Mouse (Mus musculus): ENCODE results near the gene Tnk1. TPM values are rescaled to one million over a fixed set of nuclear protein-coding genes. Genes with fewer than 3 reads are reported as not detected.

The Tnk1 gene
- total and polyA plus RNA-seq, 3 experiments: 0.25 to 0.35 TPM; not detected in 1

DNA sequence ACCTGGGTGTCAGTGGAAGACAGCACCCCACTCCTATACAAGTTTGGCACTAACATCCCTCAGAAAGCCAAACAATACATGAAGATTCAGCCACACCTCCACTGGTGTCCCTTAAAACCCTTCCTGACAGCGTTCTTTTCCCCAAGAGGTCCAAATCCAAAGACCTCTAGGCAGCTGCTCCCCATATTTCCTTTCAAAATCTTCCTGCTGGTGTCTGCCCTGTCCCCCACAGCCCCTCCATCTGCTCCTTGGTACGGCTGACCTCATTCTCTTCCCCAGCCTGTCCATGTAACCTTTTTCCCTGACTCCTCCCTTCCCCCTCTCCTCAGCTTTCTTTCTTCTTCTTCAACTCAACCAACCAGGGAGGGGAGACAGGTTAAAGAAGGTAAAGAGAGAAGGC lies 35.1 kb downstream of the Tnk1 start:
- no peak for DNase-seq (ENCODE audit: low read depth, low spot score)
- Histone ChIP-seq H3K4me1 (ENCODE audit: control insufficient read depth in 1 of 2, insufficient read depth in 2 of 2, low read length in 2 of 2) (no peaks in the 10 kb centered on the region), H3K36me3 (ENCODE audit: control insufficient read depth in 1 of 2, insufficient read depth in 2 of 2, low read length in 2 of 2) (no peaks in the 10 kb centered on the region; a peak in 1 of 4 replicates), H3K4me3 (ENCODE audit: control insufficient read depth in 1 of 2, insufficient read depth in 1 of 2, low read depth in 2 of 2, low read length in 2 of 2) (no peak overlapping the region), H3K27me3 (ENCODE audit: control insufficient read depth in 1 of 2, insufficient read depth in 2 of 2, low read length in 2 of 2) (no peaks in the 10 kb centered on the region), H3K9ac (ENCODE audit: control insufficient read depth, low read depth, low read length, poor library complexity, severe bottlenecking) (no peak overlapping the region), H3K79me2 (ENCODE audit: control insufficient read depth, insufficient read depth, low read length, poor library complexity) (no peaks in the 10 kb centered on the region), H3K27ac (ENCODE audit: control insufficient read depth, low read depth, low read length) (no peak overlapping the region), H3K9me3 (replicated peaks; ENCODE audit: insufficient read depth, low read length) (no peaks in the 10 kb centered on the region)
- no peak for TF ChIP-seq ELF1 (IDR thresholded peaks at IDR 0.05; ENCODE audit: low read depth, low read length)
- no peak for TF ChIP-seq USF2 (IDR thresholded peaks at IDR 0.05; ENCODE audit: borderline replicate concordance in 1 of 2, insufficient read depth in 1 of 2, low read depth in 1 of 2, low read length in 2 of 2)
- TF ChIP-seq MAX (IDR thresholded peaks at IDR 0.05; ENCODE audit: low read length): no peak
- TF ChIP-seq EP300 (IDR thresholded peaks at IDR 0.05; ENCODE audit: low read depth in 1 of 2, low read length in 2 of 2): no peak
- TF ChIP-seq ZMIZ1 (IDR thresholded peaks at IDR 0.05; ENCODE audit: low read depth, low read length): no peak
- no peak for TF ChIP-seq SIN3A (IDR thresholded peaks at IDR 0.05; ENCODE audit: low read length)
- TF ChIP-seq CHD2 (IDR thresholded peaks at IDR 0.05; ENCODE audit: low read length): no peak
- no peak for TF ChIP-seq POLR2A (IDR thresholded peaks at IDR 0.05; ENCODE audit: control insufficient read depth in 1 of 2, insufficient read depth in 1 of 2, low read depth in 1 of 2, low read length in 2 of 2, poor library complexity in 1 of 2)
- TF ChIP-seq E2F4 (IDR thresholded peaks at IDR 0.05; ENCODE audit: borderline replicate concordance, low read depth, low read length): no peak
- no peak for TF ChIP-seq POLR2AphosphoS2 (IDR thresholded peaks at IDR 0.05; ENCODE audit: low read length)
- TF ChIP-seq RAD21 (IDR thresholded peaks at IDR 0.05; ENCODE audit: low read depth, low read length): no peak
- no peak for TF ChIP-seq ZKSCAN1 (IDR thresholded peaks at IDR 0.05; ENCODE audit: low read depth, low read length)
- no peak for TF ChIP-seq HCFC1 (IDR thresholded peaks at IDR 0.05; ENCODE audit: low read depth, low read length)
- TF ChIP-seq GATA1 (IDR thresholded peaks at IDR 0.05; ENCODE audit: low read depth, low read length): no peak
- no peak for TF ChIP-seq ZNF384 (IDR thresholded peaks at IDR 0.05; ENCODE audit: low read depth, low read length)

DNA sequence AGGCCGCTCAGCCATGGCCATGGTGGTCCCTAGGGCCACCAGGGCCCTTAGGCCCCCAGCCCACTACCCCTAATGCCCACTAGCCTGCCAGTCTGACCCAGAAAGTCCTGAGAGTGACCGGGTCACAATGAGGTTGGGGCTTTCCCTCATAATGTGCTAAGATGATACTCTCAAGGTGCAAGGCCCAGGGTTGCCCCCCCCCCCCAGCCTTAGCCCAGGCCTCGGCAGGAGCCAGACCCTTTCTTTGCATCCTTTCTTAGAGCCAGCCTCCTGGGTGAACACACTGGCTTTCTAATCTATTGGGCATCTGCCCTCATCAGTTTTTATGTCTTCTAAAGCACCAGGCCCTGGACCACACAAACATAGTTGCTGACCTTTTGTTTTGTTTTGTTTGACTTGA lies 36.5 kb downstream of the Tnk1 start, which contains the start of gene Spem1:
TSS of gene Spem1 (minus strand) at position 101 of the 400 bp plus-strand sequence.
- Histone ChIP-seq H3K36me3 (ENCODE audit: control insufficient read depth in 1 of 2, insufficient read depth in 2 of 2, low read length in 2 of 2) (no peaks in the 10 kb centered on the region), H3K9me3 (replicated peaks; ENCODE audit: insufficient read depth, low read length) (no peaks in the 10 kb centered on the region), H3K79me2 (ENCODE audit: control insufficient read depth, insufficient read depth, low read length, poor library complexity) (no peaks in the 10 kb centered on the region), H3K27me3 (ENCODE audit: control insufficient read depth in 1 of 2, insufficient read depth in 2 of 2, low read length in 2 of 2) (0 out of 4 replicates have a peak, but pooled peaks cover 0 to 2% of the 10 kb centered on the region in 2 experiments), H3K27ac (ENCODE audit: control insufficient read depth, low read depth, low read length) (no peak within 1 kb of the TSS), H3K4me3 (ENCODE audit: control insufficient read depth in 1 of 2, insufficient read depth in 1 of 2, low read depth in 2 of 2, low read length in 2 of 2) (no peak within 1 kb of the TSS), H3K9ac (ENCODE audit: control insufficient read depth, low read depth, low read length, poor library complexity, severe bottlenecking) (no peak within 1 kb of the TSS), H3K4me1 (ENCODE audit: control insufficient read depth in 1 of 2, insufficient read depth in 2 of 2, low read length in 2 of 2) (no peaks in the 10 kb centered on the region)
- no peak for TF ChIP-seq SMC3 (IDR thresholded peaks at IDR 0.05; ENCODE audit: low read depth, low read length)
- no peak for TF ChIP-seq BHLHE40 (IDR thresholded peaks at IDR 0.05; ENCODE audit: borderline replicate concordance, low read depth, low read length)
- TF ChIP-seq HCFC1 (IDR thresholded peaks at IDR 0.05; ENCODE audit: low read depth, low read length): no peak
- no peak for TF ChIP-seq NRF1 (IDR thresholded peaks at IDR 0.05; ENCODE audit: insufficient read depth, low read depth, low read length, poor library complexity, severe bottlenecking)
- TF ChIP-seq GABPA (IDR thresholded peaks at IDR 0.05; ENCODE audit: low read depth, low read length): no peak
- no peak for DNase-seq (ENCODE audit: low read depth, low spot score)

Data from MEL (cell line).